Mouse (Mus musculus) A20 (cell line): ENCODE data around the gene Mns1.

Experiments
- DNase-seq: peaks from one replicate; pipeline ENCODE4 v3.0.0-alpha.2; 2011; ENCODE audit warnings: low read depth, low spot score

The Mns1 gene

DNA sequence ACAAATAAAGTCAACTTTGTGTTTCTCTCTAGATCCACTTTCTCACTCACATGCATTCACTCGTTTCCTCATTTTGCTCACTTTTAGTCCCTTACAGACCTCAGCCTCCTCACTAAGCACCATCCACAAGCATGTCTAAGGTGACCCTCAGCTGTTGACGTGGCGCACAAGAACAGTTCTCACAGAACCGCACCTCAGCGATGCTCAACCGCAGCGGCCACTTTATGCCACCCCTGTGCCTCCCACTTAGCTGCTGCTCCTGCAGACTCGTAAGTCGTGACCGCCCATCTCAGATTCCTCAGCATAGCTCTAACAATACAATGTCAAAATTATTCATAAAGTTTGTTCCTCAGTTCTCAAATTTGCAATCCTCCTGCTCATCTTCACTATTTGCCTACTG, 30.8 kb downstream of the Mns1 start:
- DNase-seq, result peak; percentile 82

DNA sequence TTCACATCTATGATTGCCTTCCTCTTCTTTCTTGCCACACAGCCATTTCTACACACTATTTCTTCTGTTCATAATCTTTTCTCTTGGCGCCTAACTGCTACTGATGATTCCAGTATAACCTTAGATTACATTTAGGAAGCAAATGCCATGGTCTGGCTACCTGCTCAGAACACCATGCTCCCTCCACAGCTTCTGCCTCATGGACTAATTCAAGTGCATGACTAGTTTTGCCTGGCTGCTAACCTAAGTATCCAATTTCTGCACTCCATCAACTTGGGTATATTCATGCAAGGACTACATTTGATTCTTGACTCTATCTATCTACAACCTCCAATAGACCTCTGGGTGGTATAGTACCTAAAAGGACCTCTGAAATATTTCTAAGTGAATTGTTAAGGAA, 32.0 kb downstream of the Mns1 start:
- no peak for DNase-seq

GRCm38 (mm10) chr9:72475511-72475910, 37.7 kb downstream of the Mns1 start:
- no peak for DNase-seq

GRCm38 (mm10) chr9:72477306-72477705, 39.5 kb downstream of the Mns1 start:
- no peak for DNase-seq

- no peak for DNase-seq
Observed at GRCm38 (mm10) chr9:72479276-72479675, 41.5 kb downstream of the Mns1 start.

GRCm38 (mm10) chr9:72488523-72488922, 50.7 kb downstream of the Mns1 start:
- DNase-seq, result no peak

GRCm38 (mm10) chr9:72489131-72489530, 51.3 kb downstream of the Mns1 start:
- DNase-seq, result no peak

GRCm38 (mm10) chr9:72491559-72492193, 53.9 kb downstream of the Mns1 start:
- DNase-seq, result peak; percentile 96

DNA sequence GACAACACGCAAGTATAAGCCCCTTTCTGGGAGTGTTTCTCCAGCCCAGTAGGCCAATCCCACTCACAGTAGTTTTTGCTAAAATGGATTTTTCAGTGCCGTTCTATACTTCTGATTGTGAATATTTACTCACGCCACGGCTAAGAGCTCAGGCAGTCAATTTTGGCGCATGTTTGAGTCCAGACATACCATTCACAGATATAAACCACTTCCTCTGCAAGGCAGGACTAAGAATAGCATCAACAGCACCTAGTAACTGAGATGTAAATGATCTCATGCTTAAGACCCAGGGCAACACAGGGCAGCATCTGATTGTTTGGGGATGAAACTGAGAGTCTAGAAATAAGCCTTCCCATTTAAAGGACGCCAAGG, 54.4 kb downstream of the Mns1 start, which contains the start of gene Tex9:
Tex9 (minus strand) TSS at position 19 of the 372 bp plus-strand sequence.
- DNase-seq, result peak; percentile 82

GRCm38 (mm10) chr9:72493465-72493864, 55.7 kb downstream of the Mns1 start:
- peak; percentile 77 for DNase-seq

DNA sequence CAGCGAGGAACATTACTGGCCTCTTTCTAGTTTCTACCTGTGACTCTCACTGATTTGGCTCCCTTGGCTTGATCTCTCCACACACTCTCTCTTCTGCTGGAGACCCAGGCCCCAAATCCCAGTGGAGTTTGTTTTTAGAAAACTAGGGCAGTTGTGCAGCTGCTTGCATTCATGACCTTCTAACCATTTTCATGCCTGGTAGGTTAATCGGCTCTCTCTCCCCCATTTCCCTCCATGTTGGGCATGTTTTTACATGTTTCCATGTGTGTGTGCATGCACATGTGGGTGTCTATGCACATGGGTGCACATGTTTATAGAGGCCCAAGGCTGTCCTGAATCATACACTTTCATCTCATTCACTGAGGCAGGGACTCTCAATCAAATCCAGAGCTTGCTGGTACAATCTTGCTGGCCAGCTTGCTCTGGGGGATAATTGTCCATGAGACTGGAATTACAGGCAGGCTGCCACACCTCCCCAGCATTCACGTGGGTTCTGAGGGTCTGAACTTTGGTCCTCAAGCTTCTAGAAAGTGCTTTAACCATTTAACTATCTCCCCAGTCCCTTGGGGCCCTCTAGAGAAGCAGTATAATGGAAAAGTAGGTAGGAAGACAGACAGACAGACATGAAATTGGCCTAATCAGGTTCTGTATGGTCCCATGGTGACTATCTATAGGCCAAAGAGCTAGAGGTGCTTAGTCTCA, 56.3 kb downstream of the Mns1 start:
- DNase-seq, result peak; percentile 18

DNA sequence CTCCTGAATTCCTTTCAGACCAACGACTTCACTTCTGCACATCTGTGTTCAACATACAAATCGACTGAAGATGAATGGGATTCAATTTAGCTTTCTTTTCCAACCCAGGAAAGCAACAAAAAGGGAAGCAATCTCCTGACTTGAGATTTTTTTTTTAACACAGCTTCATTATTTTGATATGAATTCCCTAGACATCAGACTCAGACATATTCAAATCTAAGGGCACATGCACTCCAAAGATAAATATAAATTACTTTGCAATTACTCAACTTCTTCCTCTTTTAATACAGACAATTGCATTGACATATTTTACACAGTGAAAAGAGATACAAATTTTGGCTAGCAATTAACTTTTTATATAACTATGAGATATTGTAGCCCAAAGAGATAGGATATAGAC, 58.9 kb downstream of the Mns1 start:
- no peak for DNase-seq

GRCm38 (mm10) chr9:72497171-72497570, 59.4 kb downstream of the Mns1 start:
- no peak for DNase-seq
